Mouse (Mus musculus): ENCODE results near the gene Pcdh17.

Gene Pcdh17

DNA sequence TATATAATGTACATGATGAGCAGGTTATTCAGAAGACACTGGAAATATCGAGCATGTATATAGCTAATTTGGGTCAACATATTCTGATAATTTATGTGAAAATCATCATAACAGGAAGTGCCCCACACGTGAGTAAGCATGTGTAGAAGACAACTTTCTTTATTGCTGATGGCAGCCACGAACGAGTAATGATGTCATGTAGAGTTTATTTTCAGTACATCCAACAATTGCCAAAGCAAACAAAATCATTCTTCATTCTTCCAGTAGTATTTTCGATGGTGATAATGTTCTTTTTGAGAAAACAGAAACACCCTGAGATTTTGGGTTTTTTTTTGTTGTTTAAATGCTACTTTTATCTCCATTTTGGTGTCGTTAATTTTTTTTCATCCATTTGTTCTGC lies 37.2 kb downstream of the Pcdh17 start:
- DNase-seq (ENCODE audit: low spot score) = no peak

DNA sequence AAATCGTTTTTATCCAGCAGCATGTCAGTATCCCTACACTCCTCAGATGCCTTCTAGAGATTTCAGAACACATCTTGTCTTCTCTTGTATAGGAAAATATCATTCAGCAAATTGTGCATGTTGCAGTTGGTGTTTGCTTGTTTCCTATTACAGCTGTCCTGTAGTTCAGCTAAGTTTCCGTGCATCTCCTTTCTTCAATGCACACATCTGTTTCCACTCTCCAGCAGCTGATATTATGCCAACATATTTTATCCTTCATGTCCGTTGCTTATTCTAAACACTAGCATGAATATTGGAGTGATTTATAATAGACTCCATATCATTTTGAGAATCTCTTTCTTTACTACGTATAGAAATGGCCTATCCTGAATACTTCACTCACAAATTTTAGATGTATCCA lies 41.0 kb downstream of the Pcdh17 start:
- DNase-seq (ENCODE audit: low spot score) = no peak

DNA sequence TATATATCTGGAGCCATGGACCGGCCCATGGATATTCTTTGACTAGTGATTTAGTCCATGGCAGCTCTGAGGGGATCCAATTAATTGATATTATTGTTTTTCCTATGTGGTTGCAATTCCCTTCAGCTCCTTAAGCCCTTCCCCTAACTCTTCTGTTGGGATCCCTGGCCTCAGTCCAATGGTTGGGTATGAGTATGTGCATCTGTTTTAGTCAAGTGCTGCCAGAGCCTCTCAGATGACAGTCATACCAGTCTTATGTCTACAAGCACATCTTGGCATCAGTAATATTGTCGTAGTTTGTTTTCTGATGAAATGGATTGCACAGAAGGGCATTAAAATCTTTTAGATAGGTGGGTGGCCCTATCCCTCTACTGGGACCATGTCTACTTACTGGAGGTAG lies 67.6 kb downstream of the Pcdh17 start:
- DNase-seq (ENCODE audit: low spot score) = no peak

DNA sequence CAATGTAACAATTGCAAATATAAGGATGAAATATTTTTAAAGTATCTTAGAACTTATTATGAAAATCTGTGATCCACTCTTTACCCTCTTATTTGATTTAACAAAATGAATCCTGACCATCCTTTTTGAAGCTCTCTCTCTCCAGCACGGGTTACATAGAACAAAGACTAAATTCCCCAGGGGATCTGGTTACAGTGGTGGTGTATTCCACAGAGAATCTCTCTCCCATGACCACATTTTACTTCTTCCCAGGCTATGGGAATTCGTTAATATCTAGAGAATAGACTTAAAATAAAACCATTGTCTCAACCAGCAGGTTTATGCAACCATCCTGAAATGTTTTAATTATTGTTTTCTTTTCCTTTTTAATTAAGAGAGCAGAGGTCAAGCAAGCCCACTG lies 89.0 kb downstream of the Pcdh17 start:
- DNase-seq (ENCODE audit: low spot score) = no peak

DNA sequence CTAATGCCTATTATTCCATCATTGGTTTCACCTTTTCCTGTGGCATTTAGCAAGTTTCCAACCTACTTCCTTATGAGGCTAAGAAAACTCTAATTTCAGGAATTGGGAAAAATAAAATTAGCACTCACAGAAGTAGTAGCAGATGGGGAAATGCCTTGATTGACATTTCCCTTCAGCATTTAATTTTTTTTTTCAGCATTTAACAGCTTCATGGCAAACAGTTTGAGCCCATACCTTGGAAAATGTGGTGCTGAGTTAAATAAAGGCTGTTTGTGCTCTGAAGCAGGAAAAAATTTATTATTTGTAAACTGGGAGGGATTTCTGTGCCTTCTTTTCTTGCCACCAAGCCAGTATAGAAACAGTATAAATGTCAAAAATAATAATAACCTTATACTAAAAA lies 91.9 kb downstream of the Pcdh17 start:
- no peak for DNase-seq (ENCODE audit: low spot score)

DNA sequence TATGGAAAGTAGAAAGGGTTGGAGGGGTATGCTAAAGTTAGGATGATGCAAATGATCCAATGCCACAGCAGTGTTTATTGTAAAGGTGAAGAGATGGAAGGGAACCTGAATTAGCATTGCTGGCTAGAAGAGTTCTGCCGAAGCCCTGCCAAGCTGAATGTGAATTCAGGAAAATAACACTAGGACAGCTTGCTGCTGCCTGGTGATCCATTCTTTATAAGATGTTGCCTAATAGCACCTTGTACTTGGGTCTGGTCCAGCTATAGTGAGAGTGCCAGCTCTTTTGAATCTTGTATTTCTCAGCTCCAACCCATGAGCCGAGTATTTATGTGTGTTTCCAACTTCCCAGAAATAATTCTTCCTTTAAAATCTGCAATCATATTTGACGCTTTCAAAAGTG lies 98.5 kb downstream of the Pcdh17 start:
- no peak for DNase-seq (ENCODE audit: low spot score)

DNA sequence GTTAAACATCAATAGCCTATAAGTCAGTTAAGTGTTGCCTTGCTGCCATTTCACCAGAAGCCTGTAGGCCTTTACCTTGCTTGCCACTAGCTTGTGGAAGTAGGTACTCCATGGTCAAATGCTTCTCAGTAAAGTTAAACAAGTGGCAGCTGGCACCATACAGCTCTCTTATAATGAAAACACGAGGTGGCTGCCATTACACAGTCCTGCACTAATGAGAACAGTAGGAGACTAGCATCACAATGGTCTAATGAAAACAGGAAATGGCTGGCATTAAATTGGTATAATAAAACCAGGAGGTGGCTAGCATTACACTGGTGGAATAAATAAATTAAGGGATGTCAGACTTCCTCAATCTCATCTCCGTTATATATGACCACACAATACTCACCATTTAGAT lies 102.6 kb downstream of the Pcdh17 start:
- no peak for DNase-seq (ENCODE audit: low spot score)

DNA sequence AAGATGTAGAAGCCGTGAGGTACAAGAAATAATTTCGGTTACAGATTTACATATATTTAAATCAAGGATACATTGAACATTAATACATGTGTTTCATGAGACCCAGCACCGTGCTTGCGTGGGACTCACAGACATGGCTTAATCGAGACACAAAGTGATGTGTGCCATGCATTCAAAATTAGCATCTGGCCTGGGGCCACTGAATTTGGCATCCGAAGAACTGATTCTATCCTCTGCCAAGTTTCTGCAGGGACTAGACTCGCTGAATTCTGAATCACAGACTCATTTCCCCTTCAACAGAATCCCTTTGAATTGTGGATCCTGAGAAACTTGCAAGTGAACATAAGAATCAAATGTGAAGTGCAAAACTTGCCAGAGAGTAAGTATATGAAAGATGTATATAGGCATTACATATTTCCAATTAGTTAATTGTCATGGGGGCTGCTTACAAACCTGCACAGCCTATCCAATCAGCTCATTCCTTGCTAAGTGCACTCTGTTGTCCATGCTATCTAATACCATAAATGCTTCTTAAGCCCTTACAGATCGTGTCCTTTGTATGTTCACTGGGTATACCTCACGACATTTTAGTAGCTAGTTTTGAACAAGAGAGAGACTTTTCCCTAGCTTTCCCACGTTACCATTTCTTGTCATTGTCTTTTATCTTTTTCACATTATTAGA lies 104.3 kb downstream of the Pcdh17 start:
- no peak for DNase-seq (ENCODE audit: low spot score)

DNA sequence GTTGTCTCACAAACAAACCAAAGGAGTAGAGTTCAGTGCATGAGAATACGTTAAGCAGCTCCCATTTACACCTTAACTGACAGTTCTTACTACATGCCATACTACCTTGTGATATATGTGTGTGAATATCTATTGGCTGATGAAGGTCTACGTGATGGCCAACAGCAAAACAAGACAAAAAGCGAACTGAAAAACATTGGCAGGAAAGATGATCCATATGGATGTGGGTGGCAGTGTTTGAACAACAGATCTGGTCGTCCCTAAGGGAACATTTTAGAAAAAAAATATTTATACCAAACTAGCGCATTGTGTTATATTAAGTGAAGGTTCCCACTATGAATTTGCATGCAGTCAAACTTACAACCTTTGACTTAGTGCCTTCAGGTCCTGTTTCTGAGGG lies 108.2 kb downstream of the Pcdh17 start:
- no peak for DNase-seq (ENCODE audit: low spot score)

DNA sequence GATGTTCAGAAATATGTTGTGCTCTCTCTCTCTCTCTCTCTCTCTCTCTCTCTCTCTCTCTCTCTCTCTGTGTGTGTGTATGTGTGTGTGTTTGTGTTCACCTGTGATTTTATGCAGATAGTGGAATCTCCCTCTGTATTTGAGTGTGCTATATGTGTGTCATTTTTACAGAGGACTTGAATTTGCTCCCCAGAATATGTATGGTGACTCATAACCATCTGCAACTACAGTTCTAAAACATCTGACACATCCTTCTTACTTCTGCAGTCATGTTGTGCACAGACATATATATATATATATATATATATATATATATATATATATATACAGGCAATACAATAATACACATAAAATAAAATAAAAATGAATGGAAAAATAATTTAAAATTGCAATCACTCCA lies 127.7 kb downstream of the Pcdh17 start:
- no peak for DNase-seq (ENCODE audit: low spot score)

Data from urinary bladder, postnatal 25 days (tissue).